Mouse (Mus musculus): ENCODE results near the gene Pip4k2c. TPM values are rescaled to one million over a fixed set of nuclear protein-coding genes. Genes with fewer than 3 reads are reported as not detected.

The Pip4k2c gene
- polyA plus RNA-seq, 1 experiment = 22.5 TPM

DNA sequence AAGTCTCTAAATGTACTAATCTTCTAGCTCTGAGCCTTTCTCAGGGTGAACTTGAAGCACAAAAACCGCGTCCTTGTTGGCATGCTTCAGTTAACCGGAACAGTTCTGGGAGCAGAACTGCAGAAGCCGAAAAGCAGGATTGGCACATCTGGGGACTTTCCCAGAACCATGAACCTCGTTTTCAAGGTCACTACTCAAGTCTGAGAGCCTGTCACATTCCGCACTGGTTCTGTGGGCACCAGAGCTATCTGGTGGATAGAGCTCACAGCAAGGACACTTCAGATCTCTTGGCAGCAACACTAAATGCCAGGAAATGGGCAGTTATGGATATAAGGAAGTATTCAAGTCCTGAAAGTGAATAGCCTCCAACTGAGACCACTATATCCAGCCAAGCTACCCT, 64.2 kb downstream of the Pip4k2c start:
- TF ChIP-seq POLR2A (IDR thresholded peaks at IDR 0.05; ENCODE audit: insufficient read length, low read depth) = no peak
- H3ac ChIP-seq (ENCODE audit: control insufficient read depth, insufficient read length) = no peak overlapping the region
- H3K36me3 ChIP-seq (ENCODE audit: control insufficient read depth, insufficient read depth) = no peaks in the 10 kb centered on the region
- no peak overlapping the region for H3K4me2 ChIP-seq (ENCODE audit: low read depth)
- no peak overlapping the region for H3K4me3 ChIP-seq
- H3K79me2 ChIP-seq (ENCODE audit: control insufficient read depth, insufficient read depth) = no peaks in the 10 kb centered on the region
- H3K27me3 ChIP-seq (ENCODE audit: control insufficient read depth, insufficient read depth, insufficient read length) = no peaks in the 10 kb centered on the region

Other genes with a start within 250 kb of the Pip4k2c start
- 65.0 TPM for gene Ctdsp2, start 232.9 kb downstream of the Pip4k2c start, polyA plus RNA-seq (2012; fragmentation: generic; extraction: Trizol)
- 33.3 TPM for gene Avil, start 210.9 kb downstream of the Pip4k2c start, polyA plus RNA-seq (2012; fragmentation: generic; extraction: Trizol)
- gene Tsfm, start 180.7 kb downstream of the Pip4k2c start, polyA plus RNA-seq (2012; fragmentation: generic; extraction: Trizol) = 53.7 TPM
- gene Mettl1, start 170.2 kb downstream of the Pip4k2c start, polyA plus RNA-seq (2012; fragmentation: generic; extraction: Trizol) = 17.2 TPM
- 0.11 TPM for gene Eef1akmt3, start 170.1 kb downstream of the Pip4k2c start, polyA plus RNA-seq (2012; fragmentation: generic; extraction: Trizol)
- gene Cyp27b1, start 163.3 kb downstream of the Pip4k2c start, polyA plus RNA-seq (2012; fragmentation: generic; extraction: Trizol) = 0.56 TPM
- 6.1 TPM for gene March9, start 151.4 kb downstream of the Pip4k2c start, polyA plus RNA-seq (2012; fragmentation: generic; extraction: Trizol)
- gene Cdk4, start 148.1 kb downstream of the Pip4k2c start, polyA plus RNA-seq (2012; fragmentation: generic; extraction: Trizol) = 276 TPM
- gene Tspan31, start 141.3 kb downstream of the Pip4k2c start, polyA plus RNA-seq (2012; fragmentation: generic; extraction: Trizol) = 139 TPM
- gene Agap2, start 136.3 kb downstream of the Pip4k2c start, polyA plus RNA-seq (2012; fragmentation: generic; extraction: Trizol) = 1.2 TPM
- gene Os9, start 90.5 kb downstream of the Pip4k2c start, polyA plus RNA-seq (2012; fragmentation: generic; extraction: Trizol) = 67.2 TPM
- 12.4 TPM for gene B4galnt1, start 46.4 kb downstream of the Pip4k2c start, polyA plus RNA-seq (2012; fragmentation: generic; extraction: Trizol)
- 1.3 TPM for gene Slc26a10, start 30.9 kb downstream of the Pip4k2c start, polyA plus RNA-seq (2012; fragmentation: generic; extraction: Trizol)
- 25.3 TPM for gene Arhgef25, start 21.5 kb downstream of the Pip4k2c start, polyA plus RNA-seq (2012; fragmentation: generic; extraction: Trizol)
- gene Dtx3, start 15.9 kb downstream of the Pip4k2c start, polyA plus RNA-seq (2012; fragmentation: generic; extraction: Trizol) = 42.4 TPM
- 0.14 TPM for gene Kif5a, start 51.8 kb upstream of the Pip4k2c start, polyA plus RNA-seq (2012; fragmentation: generic; extraction: Trizol)
- 250 TPM for gene Dctn2, start 54.8 kb upstream of the Pip4k2c start, polyA plus RNA-seq (2012; fragmentation: generic; extraction: Trizol)
- 24.7 TPM for gene Mbd6, start 77.4 kb upstream of the Pip4k2c start, polyA plus RNA-seq (2012; fragmentation: generic; extraction: Trizol)
- gene Mars, start 100.2 kb upstream of the Pip4k2c start, polyA plus RNA-seq (2012; fragmentation: generic; extraction: Trizol) = 280 TPM
- 0.77 TPM for gene Arhgap9, start 110.4 kb upstream of the Pip4k2c start, polyA plus RNA-seq (2012; fragmentation: generic; extraction: Trizol)
- gene Gli1, start 130.4 kb upstream of the Pip4k2c start, polyA plus RNA-seq (2012; fragmentation: generic; extraction: Trizol) = 1.00 TPM
- 0.10 TPM for gene Inhbe, start 142.8 kb upstream of the Pip4k2c start, polyA plus RNA-seq (2012; fragmentation: generic; extraction: Trizol)
- not detected for gene Inhbc, start 158.8 kb upstream of the Pip4k2c start, polyA plus RNA-seq (2012; fragmentation: generic; extraction: Trizol)
- gene R3hdm2, start 168.7 kb upstream of the Pip4k2c start, polyA plus RNA-seq (2012; fragmentation: generic; extraction: Trizol) = 63.4 TPM